Mouse (Mus musculus) gastrocnemius, postnatal 14 days (tissue): Measurements from ENCODE around the gene Msh5. TPM values are rescaled to one million over a fixed set of nuclear protein-coding genes. Genes with fewer than 3 reads are reported as not detected.
A peak's percentile ranks its signal among the peaks of the same experiment; 100 is the strongest.

ENCODE experiments used
- DNase-seq: peaks from one replicate; pipeline ENCODE4 v3.0.0; 2021; ENCODE audit warnings: mixed read lengths
- intact Hi-C: fragments of 180-260 bp; cut with DNase I; formaldehyde crosslinking; loops from one replicate; pipeline ENCODE4 v1.15.1; 2025; ENCODE audit warnings: low total_unique reads
- total RNA-seq, 2 experiments: library from RNA; stranded (reverse); gene quantifications; 2 replicates each; pipeline ENCODE4 v1.2.3; 2021

Gene Msh5
- total RNA-seq, 2 experiments from 2014 or later = 0.84 to 0.94 TPM

GRCm38 (mm10) chr17:34994751-34995150 lies 51.8 kb downstream of the Msh5 start:
- no peak for DNase-seq
- intact Hi-C loops = no loop called here

GRCm38 (mm10) chr17:34984218-34984617 lies 62.3 kb downstream of the Msh5 start:
- no peak for DNase-seq
- intact Hi-C loops = loop anchor here (10.0 kb wide), 2 partner anchors 69 to 129 kb away; partner anchors contain the start of genes Nelfe, Skiv2l and Slc44a4

GRCm38 (mm10) chr17:34982328-34982727 lies 64.2 kb downstream of the Msh5 start:
- no peak for DNase-seq
- intact Hi-C loops = loop anchor here (10.0 kb wide), 2 partner anchors 68 to 128 kb away; partner anchors contain the start of genes Nelfe, Skiv2l and Slc44a4

GRCm38 (mm10) chr17:34981690-34982180 lies 64.8 kb downstream of the Msh5 start, which contains the start of gene Lsm2:
Gene Lsm2 (plus strand): TSS chr17:34981862.
- intact Hi-C loops = loop anchor here (10.0 kb wide), 2 partner anchors 67 to 127 kb away; partner anchors contain the start of genes Nelfe, Skiv2l and Slc44a4
- DNase-seq = peak; percentile 91

- intact Hi-C loops = loop anchor here (10.0 kb wide), 2 partner anchors 66 to 126 kb away; partner anchors contain the start of genes Nelfe, Skiv2l and Slc44a4
Measured at GRCm38 (mm10) chr17:34980655-34981054, 65.9 kb downstream of the Msh5 start.

GRCm38 (mm10) chr17:34979631-34980030 lies 66.9 kb downstream of the Msh5 start:
- intact Hi-C loops = loop anchor here (10.0 kb wide), 2 partner anchors 65 to 125 kb away; partner anchors contain the start of genes Nelfe, Skiv2l and Slc44a4
- DNase-seq = no peak

More at GRCm38 (mm10) chr17:34980655-34981054, 65.9 kb downstream of the Msh5 start:
- DNase-seq = no peak

Other genes starting within 250 kb of the Msh5 start
- under 1 TPM in 1 of 2 experiments, not detected in 1; 0.21 TPM for gene Cyp21a1, start 242.2 kb downstream of the Msh5 start, total RNA-seq
- gene Stk19, start 209.8 kb downstream of the Msh5 start, total RNA-seq = 1 to 10 TPM; 6.8 to 7.2 TPM
- gene Dxo, start 209.7 kb downstream of the Msh5 start, total RNA-seq = 10 to 100 TPM in 1 of 2 experiments, 1 to 10 TPM in 1; 9.3 to 13.0 TPM
- gene Skiv2l, start 196.5 kb downstream of the Msh5 start, total RNA-seq = 10 to 100 TPM; 17.4 to 17.8 TPM
- 10 to 100 TPM in 1 of 2 experiments, 1 to 10 TPM in 1; 9.7 to 13.4 TPM for gene Nelfe, start 196.4 kb downstream of the Msh5 start, total RNA-seq
- 1 to 10 TPM in 1 of 2 experiments, under 1 TPM in 1; 0.75 to 1.9 TPM for gene Cfb, start 184.2 kb downstream of the Msh5 start, total RNA-seq
- 1 to 10 TPM; 3.4 to 5.1 TPM for gene Zbtb12, start 167.3 kb downstream of the Msh5 start, total RNA-seq
- not detected for gene Gm20547, start 164.7 kb downstream of the Msh5 start, total RNA-seq
- gene C2, start 148.5 kb downstream of the Msh5 start, total RNA-seq = 1 to 10 TPM; 1.8 to 3.1 TPM
- gene Ehmt2, start 148.3 kb downstream of the Msh5 start, total RNA-seq = 10 to 100 TPM; 29.4 to 32.2 TPM
- gene Slc44a4, start 132.3 kb downstream of the Msh5 start, total RNA-seq = under 1 TPM in 1 of 2 experiments, not detected in 1; 0.09 TPM
- gene Neu1, start 115.5 kb downstream of the Msh5 start, total RNA-seq = 1 to 10 TPM; 8.0 to 8.3 TPM
- gene Hspa1b, start 87.5 kb downstream of the Msh5 start, total RNA-seq = 1 to 10 TPM; 2.6 to 5.9 TPM
- gene Gm20481, start 76.8 kb downstream of the Msh5 start, total RNA-seq = not detected
- gene Hspa1a, start 74.6 kb downstream of the Msh5 start, total RNA-seq = 1 to 10 TPM; 3.8 to 6.8 TPM
- gene Hspa1l, start 74.0 kb downstream of the Msh5 start, total RNA-seq = 10 to 100 TPM; 11.6 to 14.8 TPM
- 10 to 100 TPM; 19.5 to 20.1 TPM for gene Lsm2, start 64.9 kb downstream of the Msh5 start, total RNA-seq
- 10 to 100 TPM; 26.8 to 29.2 TPM for gene Vars, start 45.8 kb downstream of the Msh5 start, total RNA-seq
- 1 to 10 TPM; 3.7 to 3.9 TPM for gene Vwa7, start 30.2 kb downstream of the Msh5 start, total RNA-seq
- 1 to 10 TPM in 1 of 2 experiments, under 1 TPM in 1; 0.38 to 1.5 TPM for gene Sapcd1, start 18.7 kb downstream of the Msh5 start, total RNA-seq
- gene Clic1, start 3.2 kb upstream of the Msh5 start, total RNA-seq = 10 to 100 TPM; 28.3 to 32.5 TPM
- 10 to 100 TPM; 23.4 to 32.2 TPM for gene Ddah2, start 12.3 kb upstream of the Msh5 start, total RNA-seq
- not detected for gene Ly6g6c, start 18.6 kb upstream of the Msh5 start, total RNA-seq
- not detected for gene Mpig6b, start 19.4 kb upstream of the Msh5 start, total RNA-seq
- not detected for gene Ly6g6e, start 30.2 kb upstream of the Msh5 start, total RNA-seq
- gene Ly6g6d, start 31.3 kb upstream of the Msh5 start, total RNA-seq = under 1 TPM; 0.64 TPM
- gene Ly6g6f, start 38.9 kb upstream of the Msh5 start, total RNA-seq = not detected
- gene Abhd16a, start 42.5 kb upstream of the Msh5 start, total RNA-seq = 10 to 100 TPM; 52.8 to 58.5 TPM
- gene Ly6g5c, start 61.5 kb upstream of the Msh5 start, total RNA-seq = not detected
- under 1 TPM; 0.27 to 0.37 TPM for gene Ly6g5b, start 68.7 kb upstream of the Msh5 start, total RNA-seq
- gene Gpank1, start 74.7 kb upstream of the Msh5 start, total RNA-seq = 1 to 10 TPM; 7.0 to 7.9 TPM
- gene Csnk2b, start 75.3 kb upstream of the Msh5 start, total RNA-seq = 100 to 1,000 TPM; 156 to 166 TPM
- 10 to 100 TPM; 14.4 to 16.1 TPM for gene D17H6S53E, start 79.6 kb upstream of the Msh5 start, total RNA-seq
- not detected for gene Apom, start 85.3 kb upstream of the Msh5 start, total RNA-seq
- gene Bag6, start 88.4 kb upstream of the Msh5 start, total RNA-seq = 100 to 1,000 TPM; 193 to 200 TPM
- gene Prrc2a, start 118.2 kb upstream of the Msh5 start, total RNA-seq = 100 to 1,000 TPM; 102 to 118 TPM
- under 1 TPM; 0.71 to 0.90 TPM for gene Aif1, start 129.3 kb upstream of the Msh5 start, total RNA-seq
- 1 to 10 TPM; 1.5 to 2.8 TPM for gene Lst1, start 141.7 kb upstream of the Msh5 start, total RNA-seq
- under 1 TPM in 1 of 2 experiments, not detected in 1; 0.31 TPM for gene Ltb, start 147.7 kb upstream of the Msh5 start, total RNA-seq
- under 1 TPM; 0.24 to 0.68 TPM for gene Tnf, start 155.3 kb upstream of the Msh5 start, total RNA-seq
- under 1 TPM; 0.42 to 0.78 TPM for gene Lta, start 158.6 kb upstream of the Msh5 start, total RNA-seq
- not detected for gene Gm16181, start 174.1 kb upstream of the Msh5 start, total RNA-seq
- 1 to 10 TPM; 2.3 to 2.7 TPM for gene Atp6v1g2, start 186.9 kb upstream of the Msh5 start, total RNA-seq
- gene Nfkbil1, start 189.0 kb upstream of the Msh5 start, total RNA-seq = 1 to 10 TPM; 7.6 to 7.9 TPM
- 100 to 1,000 TPM in 1 of 2 experiments, 10 to 100 TPM in 1; 85.3 to 103 TPM for gene Ddx39b, start 195.0 kb upstream of the Msh5 start, total RNA-seq
- 10 to 100 TPM; 34.3 to 40.7 TPM for gene H2-D1, start 216.0 kb upstream of the Msh5 start, total RNA-seq